Mouse (Mus musculus) mature B cell (primary cell): ENCODE measurements around the gene Fanci.

Experiments
- in situ Hi-C: fragments of 300-500 bp; cut with MboI; formaldehyde crosslinking; loops from 2 replicates; pipeline ENCODE4 v1.14.3; 2019

Fanci gene

GRCm38 (mm10) chr7:79464776-79465420 is 73.2 kb downstream of the Fanci start:
- in situ Hi-C loops = no loop called here

- in situ Hi-C loops = no loop called here
Observed at GRCm38 (mm10) chr7:79465461-79466044, 73.8 kb downstream of the Fanci start.

- in situ Hi-C loops = no loop called here
Observed at GRCm38 (mm10) chr7:79466053-79466901, 74.5 kb downstream of the Fanci start, which contains the start of gene Polg. Polg (minus strand) TSS chr7:79466362.

GRCm38 (mm10) chr7:79467951-79468350 is 76.2 kb downstream of the Fanci start:
- in situ Hi-C loops = no loop called here

- in situ Hi-C loops = no loop called here
Observed at GRCm38 (mm10) chr7:79468994-79469393, 77.3 kb downstream of the Fanci start.

- in situ Hi-C loops = no loop called here
Observed at GRCm38 (mm10) chr7:79469766-79470165, 78.0 kb downstream of the Fanci start.

GRCm38 (mm10) chr7:79470718-79471117 is 79.0 kb downstream of the Fanci start:
- in situ Hi-C loops = no loop called here

GRCm38 (mm10) chr7:79471436-79471835 is 79.7 kb downstream of the Fanci start:
- in situ Hi-C loops = no loop called here

GRCm38 (mm10) chr7:79472792-79473191 is 81.1 kb downstream of the Fanci start:
- in situ Hi-C loops = no loop called here

- in situ Hi-C loops = no loop called here
Observed at GRCm38 (mm10) chr7:79473496-79474194, 81.9 kb downstream of the Fanci start.

- in situ Hi-C loops = no loop called here
Observed at GRCm38 (mm10) chr7:79474831-79475399, 83.2 kb downstream of the Fanci start.

GRCm38 (mm10) chr7:79486528-79486927 is 94.8 kb downstream of the Fanci start:
- in situ Hi-C loops = no loop called here

- in situ Hi-C loops = no loop called here
Observed at GRCm38 (mm10) chr7:79493915-79494314, 102.2 kb downstream of the Fanci start.

GRCm38 (mm10) chr7:79495988-79496815 is 104.5 kb downstream of the Fanci start:
- in situ Hi-C loops = no loop called here

- in situ Hi-C loops = no loop called here
Observed at GRCm38 (mm10) chr7:79496816-79497328, 105.1 kb downstream of the Fanci start.

- in situ Hi-C loops = no loop called here
Observed at GRCm38 (mm10) chr7:79497701-79498115, 106.0 kb downstream of the Fanci start.

GRCm38 (mm10) chr7:79498356-79498755 is 106.6 kb downstream of the Fanci start:
- in situ Hi-C loops = no loop called here

- in situ Hi-C loops = no loop called here
Observed at GRCm38 (mm10) chr7:79498965-79499595, 107.4 kb downstream of the Fanci start.
